Mouse (Mus musculus) left cerebral cortex, postnatal 14 days (tissue): ENCODE measurements around the gene Ccdc181. TPM values are rescaled to one million over a fixed set of nuclear protein-coding genes. Genes with fewer than 3 reads are reported as not detected.
A peak's percentile ranks its signal among the peaks of the same experiment; 100 is the strongest.
"Not testable (repeated sequence)": the region's sequence is repeated elsewhere in the genome, so short reads cannot be mapped to it uniquely, and the experiment has no call there.

Experiments
- DNase-seq, 2 experiments: peaks; one replicate each; pipeline ENCODE4 v3.0.0; 2021 to 2022; ENCODE audit warnings: low spot score in 2 of 2, mixed read lengths in 1 of 2
- intact Hi-C: fragments of 180-260 bp; cut with DNase I; formaldehyde crosslinking; loops from one replicate; pipeline ENCODE4 v1.15.1; 2025
- long read RNA-seq, 2 experiments: library from polyadenylated mRNA; stranded (forward); transcript quantifications; one replicate each; pipeline ENCODE4 v2.0.0; 2021
- total RNA-seq, 2 experiments: library from RNA; stranded (reverse); gene quantifications; 2 replicates each; pipeline ENCODE4 v1.2.3; 2021

Ccdc181 gene
- total RNA-seq, result 10 to 100 TPM; 19.3 to 21.1 TPM
- long read RNA-seq, experiment 1, transcript Ccdc181-201 (6 exons, 1,909 nt), result major isoform, 32 of 37 reads
- long read RNA-seq, experiment 1, partial matches to known transcripts, result 3 of 37 reads
- long read RNA-seq, experiment 1, other reads (novel, unspliced or antisense), result 2 of 37 reads
- long read RNA-seq, experiment 2, transcript Ccdc181-201 (6 exons, 1,909 nt), result major isoform, 18 of 19 reads
- long read RNA-seq, experiment 2, partial matches to known transcripts, result 0 of 19 reads
- long read RNA-seq, experiment 2, other reads (novel, unspliced or antisense), result 1 of 19 reads

- intact Hi-C loops, result no loop called here
- DNase-seq, result peak; percentile 92 to 95
These were observed at the start of gene Ccdc181 for GRCm38 (mm10) chr1:164275455-164275954. Ccdc181 (plus strand) TSS chr1:164275585.

- DNase-seq, intact Hi-C loops: not testable (repeated sequence)
These were observed 43.3 kb upstream of the Ccdc181 start for GRCm38 (mm10) chr1:164231937-164232570.

GRCm38 (mm10) chr1:164233447-164233846 is 41.9 kb upstream of the Ccdc181 start:
- DNase-seq, result no peak
- intact Hi-C loops, result no loop called here

- DNase-seq, result no peak
These were observed 40.3 kb upstream of the Ccdc181 start for GRCm38 (mm10) chr1:164235078-164235477.

GRCm38 (mm10) chr1:164236078-164236477 is 39.3 kb upstream of the Ccdc181 start:
- intact Hi-C loops, result no loop called here
- DNase-seq, result no peak

More at GRCm38 (mm10) chr1:164235078-164235477, 40.3 kb upstream of the Ccdc181 start:
- intact Hi-C loops, result no loop called here

- no peak for DNase-seq
- intact Hi-C loops, result no loop called here
These were observed 33.9 kb upstream of the Ccdc181 start for GRCm38 (mm10) chr1:164241494-164241893.

- intact Hi-C loops, result no loop called here
- no peak for DNase-seq
These were observed 32.6 kb upstream of the Ccdc181 start for GRCm38 (mm10) chr1:164242809-164243208.

- no peak for DNase-seq
- intact Hi-C loops, result no loop called here
These were observed 27.9 kb upstream of the Ccdc181 start for GRCm38 (mm10) chr1:164247442-164247841.

GRCm38 (mm10) chr1:164247971-164248370 is 27.4 kb upstream of the Ccdc181 start:
- intact Hi-C loops, result loop anchor here (2.0 kb wide), 1 partner anchor 29 kb away; no protein-coding TSS in a partner anchor
- no peak for DNase-seq

GRCm38 (mm10) chr1:164248465-164249331 is 26.7 kb upstream of the Ccdc181 start, which contains the start of gene Slc19a2:
Slc19a2 (plus strand) TSS chr1:164249046.
- intact Hi-C loops, result loop anchor here (2.0 kb wide), 1 partner anchor 28 kb away; no protein-coding TSS in a partner anchor
- peak; percentile 97 for DNase-seq

- peak in 1 of 2 experiments; percentile 25 for DNase-seq
- intact Hi-C loops, result loop anchor here (2.0 kb wide), 1 partner anchor 27 kb away; no protein-coding TSS in a partner anchor
These were observed 26.1 kb upstream of the Ccdc181 start for GRCm38 (mm10) chr1:164249332-164249711.

GRCm38 (mm10) chr1:164250391-164251150 is 24.8 kb upstream of the Ccdc181 start:
- DNase-seq, result no peak
- intact Hi-C loops, result no loop called here

- no peak for DNase-seq
- intact Hi-C loops, result no loop called here
These were observed 23.9 kb upstream of the Ccdc181 start for GRCm38 (mm10) chr1:164251438-164251837.

GRCm38 (mm10) chr1:164252551-164252950 is 22.8 kb upstream of the Ccdc181 start:
- no peak for DNase-seq
- intact Hi-C loops, result no loop called here

- DNase-seq, result no peak
- intact Hi-C loops, result no loop called here
These were observed 20.5 kb upstream of the Ccdc181 start for GRCm38 (mm10) chr1:164254836-164255235.

GRCm38 (mm10) chr1:164260171-164261028 is 15.0 kb upstream of the Ccdc181 start:
- intact Hi-C loops, result no loop called here
- no peak for DNase-seq

- peak in 1 of 2 experiments; percentile 26 for DNase-seq
- intact Hi-C loops, result no loop called here
These were observed 13.8 kb upstream of the Ccdc181 start for GRCm38 (mm10) chr1:164261553-164261952.

- intact Hi-C loops, result no loop called here
- no peak for DNase-seq
These were observed 4.4 kb upstream of the Ccdc181 start for GRCm38 (mm10) chr1:164270941-164271340.
